Mouse (Mus musculus) midbrain, embryonic 10.5 days (tissue): ENCODE data around the gene Olr1. TPM values are rescaled to one million over a fixed set of nuclear protein-coding genes. Genes with fewer than 3 reads are reported as not detected.
"Not testable (repeated sequence)": the region's sequence is repeated elsewhere in the genome, so short reads cannot be mapped to it uniquely, and the experiment has no call there.

Experiments used
- DNase-seq: peaks from one replicate; pipeline ENCODE4 v3.0.0-alpha.2; 2017; ENCODE audit warnings: low spot score
- H3K27ac ChIP-seq: fragments of 300-500 bp; sonication (generic); replicated peaks from 2 replicates; pipeline ENCODE4 v1.5.1; 2016; ENCODE audit warnings: mild to moderate bottlenecking
- H3K27me3 ChIP-seq: fragments of 300-500 bp; sonication (generic); 2 replicates; pipeline ENCODE4 v1.6.1; 2016; ENCODE audit warnings: low read depth, mild to moderate bottlenecking; ENCODE audit not compliant: poor library complexity, severe bottlenecking
- H3K36me3 ChIP-seq: fragments of 300-500 bp; sonication (generic); 2 replicates; pipeline ENCODE4 v1.6.1; 2016; ENCODE audit warnings: mild to moderate bottlenecking, moderate library complexity
- H3K4me1 ChIP-seq: fragments of 300-500 bp; sonication (generic); 2 replicates; pipeline ENCODE4 v1.6.1; 2016
- H3K4me3 ChIP-seq: fragments of 300-500 bp; sonication (generic); 2 replicates; pipeline ENCODE4 v1.5.1; 2016; ENCODE audit warnings: mild to moderate bottlenecking, moderate library complexity
- H3K9me3 ChIP-seq: fragments of 300-500 bp; sonication (generic); replicated peaks from 2 replicates; pipeline ENCODE4 v1.6.1; 2016; ENCODE audit warnings: mild to moderate bottlenecking
- WGBS: fragments of 180-500 bp; shearing (Covaris S2); methylation state at CpG from one replicate; pipeline ENCODE4 v1.1.7; 2016; 5-methylcytosine and 5-hydroxymethylcytosine counted together
- polyA plus RNA-seq: library from polyadenylated mRNA; unstranded; fragments of >200 nt; fragmentation: Nextera tagmentation; extraction: Ambion mirVana; gene quantifications from 2 replicates; pipeline ENCODE4 v1.2.1, GENCODE M21; 2016

Gene Olr1
- polyA plus RNA-seq, 1 experiment from 2014 or later = 0.10 TPM

GRCm38 (mm10) chr6:129499516-129499915 is 7.4 kb downstream of the Olr1 start:
- not testable (repeated sequence) for H3K4me1 ChIP-seq, H3K4me3 ChIP-seq, H3K36me3 ChIP-seq, DNase-seq, H3K27ac ChIP-seq, H3K27me3 ChIP-seq
- 87% methylated on average over 1 of the region's 1 CpGs for whole genome bisulfite sequencing
- peaks cover 14% of the 10 kb centered on the region; the same call in 1 of the 2 replicates for H3K9me3 ChIP-seq

GRCm38 (mm10) chr6:129497345-129498218 is 9.4 kb downstream of the Olr1 start:
- H3K27me3 ChIP-seq = no peaks in the 10 kb centered on the region
- H3K9me3 ChIP-seq = peaks cover 3% of the 10 kb centered on the region; the same call in 1 of the 2 replicates
- H3K4me1 ChIP-seq = no peaks in the 10 kb centered on the region
- DNase-seq = no peak
- H3K4me3 ChIP-seq = no peak overlapping the region
- WGBS = 90% methylated on average over 3 of the region's 3 CpGs
- no peak overlapping the region for H3K27ac ChIP-seq
- H3K36me3 ChIP-seq = no peaks in the 10 kb centered on the region

GRCm38 (mm10) chr6:129494924-129495323 is 12.0 kb downstream of the Olr1 start:
- H3K4me1 ChIP-seq = no peaks in the 10 kb centered on the region
- no peak for DNase-seq
- no peaks in the 10 kb centered on the region for H3K27me3 ChIP-seq
- WGBS = 90% methylated on average over 4 of the region's 4 CpGs
- no peak overlapping the region for H3K27ac ChIP-seq
- no peaks in the 10 kb centered on the region for H3K36me3 ChIP-seq
- H3K4me3 ChIP-seq = no peak overlapping the region
- no peaks in the 10 kb centered on the region for H3K9me3 ChIP-seq

GRCm38 (mm10) chr6:129480089-129480958 is 26.6 kb downstream of the Olr1 start:
- H3K36me3 ChIP-seq = no peaks in the 10 kb centered on the region
- H3K27ac ChIP-seq = no peak overlapping the region
- 65% methylated on average over 8 of the region's 8 CpGs for WGBS
- no peak overlapping the region for H3K4me3 ChIP-seq
- DNase-seq = no peak
- H3K4me1 ChIP-seq = no peaks in the 10 kb centered on the region
- H3K9me3 ChIP-seq = no peaks in the 10 kb centered on the region
- H3K27me3 ChIP-seq = no peaks in the 10 kb centered on the region

GRCm38 (mm10) chr6:129476404-129477126 is 30.4 kb downstream of the Olr1 start:
- Histone ChIP-seq H3K27ac (no peak overlapping the region), H3K4me3 (no peak overlapping the region), H3K9me3 (no peaks in the 10 kb centered on the region), H3K36me3 (no peaks in the 10 kb centered on the region), H3K4me1 (no peaks in the 10 kb centered on the region), H3K27me3 (no peaks in the 10 kb centered on the region)
- no peak for DNase-seq
- 35% methylated on average over 13 of the region's 13 CpGs for WGBS

- Histone ChIP-seq H3K27me3 (no peaks in the 10 kb centered on the region), H3K36me3 (no peaks in the 10 kb centered on the region), H3K4me3 (no peak overlapping the region), H3K4me1 (no peaks in the 10 kb centered on the region), H3K9me3 (no peaks in the 10 kb centered on the region), H3K27ac (no peak overlapping the region)
- WGBS = 85% methylated on average over 5 of the region's 5 CpGs
- DNase-seq = no peak
Measured at GRCm38 (mm10) chr6:129472627-129473026, 34.3 kb downstream of the Olr1 start.

GRCm38 (mm10) chr6:129471386-129471785 is 35.6 kb downstream of the Olr1 start:
- no peaks in the 10 kb centered on the region for H3K27me3 ChIP-seq
- 94% methylated on average over 6 of the region's 6 CpGs for WGBS
- no peaks in the 10 kb centered on the region for H3K4me1 ChIP-seq
- DNase-seq = no peak
- no peaks in the 10 kb centered on the region for H3K36me3 ChIP-seq
- no peak overlapping the region for H3K4me3 ChIP-seq
- no peak overlapping the region for H3K27ac ChIP-seq
- H3K9me3 ChIP-seq = no peaks in the 10 kb centered on the region

- Histone ChIP-seq H3K36me3 (no peaks in the 10 kb centered on the region), H3K4me1 (no peaks in the 10 kb centered on the region), H3K4me3 (no peak within 1 kb of the TSS), H3K27ac (no peak within 1 kb of the TSS), H3K9me3 (no peaks in the 10 kb centered on the region), H3K27me3 (no peaks in the 10 kb centered on the region)
- no peak for DNase-seq
- 69% methylated on average over 13 of the region's 13 CpGs for WGBS
Measured at GRCm38 (mm10) chr6:129451411-129452039, 55.4 kb downstream of the Olr1 start, which contains the start of gene Clec1a. Gene Clec1a (minus strand): TSS chr6:129452000.

GRCm38 (mm10) chr6:129449743-129450142 is 57.2 kb downstream of the Olr1 start:
- Histone ChIP-seq H3K36me3 (no peaks in the 10 kb centered on the region), H3K9me3 (no peaks in the 10 kb centered on the region), H3K27ac (no peak overlapping the region), H3K4me1 (no peaks in the 10 kb centered on the region), H3K4me3 (no peak overlapping the region), H3K27me3 (no peaks in the 10 kb centered on the region)
- WGBS = 80% methylated on average over 6 of the region's 6 CpGs
- DNase-seq = no peak

- no peaks in the 10 kb centered on the region for H3K4me1 ChIP-seq
- DNase-seq = no peak
- H3K27me3 ChIP-seq = no peaks in the 10 kb centered on the region
- WGBS = 86% methylated on average over 2 of the region's 2 CpGs
- no peaks in the 10 kb centered on the region for H3K36me3 ChIP-seq
- no peaks in the 10 kb centered on the region for H3K9me3 ChIP-seq
- no peak overlapping the region for H3K27ac ChIP-seq
- no peak overlapping the region for H3K4me3 ChIP-seq
Measured at GRCm38 (mm10) chr6:129438033-129438432, 68.9 kb downstream of the Olr1 start.

- 90% methylated on average over 3 of the region's 3 CpGs for WGBS
- no peaks in the 10 kb centered on the region for H3K9me3 ChIP-seq
- H3K27me3 ChIP-seq = no peaks in the 10 kb centered on the region
Measured at GRCm38 (mm10) chr6:129436025-129436424, 70.9 kb downstream of the Olr1 start.

More at GRCm38 (mm10) chr6:129436025-129436424, 70.9 kb downstream of the Olr1 start:
- no peaks in the 10 kb centered on the region for H3K4me1 ChIP-seq
- H3K4me3 ChIP-seq = no peak overlapping the region
- H3K36me3 ChIP-seq = no peaks in the 10 kb centered on the region
- DNase-seq = no peak
- no peak overlapping the region for H3K27ac ChIP-seq
